Mouse (Mus musculus) forebrain, embryonic 16.5 days (tissue): Measurements from ENCODE around the gene Map3k14. TPM values are rescaled to one million over a fixed set of nuclear protein-coding genes. Genes with fewer than 3 reads are reported as not detected.
A peak's percentile ranks its signal among the peaks of the same experiment; 100 is the strongest.

Experiments
- ATAC-seq: fragments of 200-750 bp; cut with Nextera tagmentation; 2 replicates; pipeline ENCODE4 v1.8.0; 2017; ENCODE audit warnings: mild to moderate bottlenecking, moderate library complexity
- H3K27ac ChIP-seq: fragments of 300-500 bp; sonication (generic); 2 replicates; pipeline ENCODE4 v1.5.1; 2014; ENCODE audit warnings: low read length, control low read depth
- H3K27me3 ChIP-seq: fragments of 300-500 bp; sonication (generic); replicated peaks from 2 replicates; pipeline ENCODE4 v1.6.1; 2014; ENCODE audit warnings: low read length; ENCODE audit not compliant: control insufficient read depth, insufficient read depth
- H3K36me3 ChIP-seq: fragments of 300-500 bp; sonication (generic); 2 replicates; pipeline ENCODE4 v1.6.1; 2014; ENCODE audit not compliant: control insufficient read depth, insufficient read depth
- H3K4me1 ChIP-seq: fragments of 300-500 bp; sonication (generic); replicated peaks from 2 replicates; pipeline ENCODE4 v1.6.1; 2014; ENCODE audit warnings: low read length; ENCODE audit not compliant: control insufficient read depth, insufficient read depth
- H3K4me2 ChIP-seq: fragments of 300-500 bp; sonication (generic); 2 replicates; pipeline ENCODE4 v1.6.1; 2014; ENCODE audit warnings: mild to moderate bottlenecking, low read length, control low read depth
- H3K4me3 ChIP-seq: fragments of 300-500 bp; sonication (generic); replicated peaks from 2 replicates; pipeline ENCODE4 v1.5.1; 2014; ENCODE audit warnings: mild to moderate bottlenecking, low read length, control low read depth
- H3K9ac ChIP-seq: fragments of 300-500 bp; sonication (generic); replicated peaks from 2 replicates; pipeline ENCODE4 v1.6.1; 2014; ENCODE audit warnings: low read depth, low read length, control low read depth
- H3K9me3 ChIP-seq: fragments of 300-500 bp; sonication (generic); 2 replicates; pipeline ENCODE4 v1.6.1; 2016; ENCODE audit warnings: low read length; ENCODE audit not compliant: control insufficient read depth
- whole genome bisulfite sequencing: fragments of 180-500 bp; shearing (Covaris S2); extraction: QIAGEN DNeasy Blood & Tissue Kit; methylation state at CpG from one replicate; pipeline ENCODE4 v1.1.7; 2014; 5-methylcytosine and 5-hydroxymethylcytosine counted together
- polyA plus RNA-seq: library from polyadenylated mRNA; unstranded; fragments of >200 nt; fragmentation: Nextera tagmentation; extraction: Ambion mirVana; gene quantifications from 2 replicates; pipeline ENCODE4 v1.2.1, GENCODE M21; 2015

Map3k14 gene
- polyA plus RNA-seq, 1 experiment from 2014 or later: 4.8 TPM

GRCm38 (mm10) chr11:103253605-103254004 is 13.7 kb downstream of the Map3k14 start:
- no peak overlapping the region for H3K9ac ChIP-seq
- no peak for ATAC-seq
- peaks cover 3% of the 10 kb centered on the region; the same call in 1 of the 2 replicates for H3K4me1 ChIP-seq
- H3K27ac ChIP-seq: no peak overlapping the region
- no peak overlapping the region for H3K4me2 ChIP-seq
- WGBS: 87% methylated on average over 5 of the region's 5 CpGs
- no peak overlapping the region for H3K4me3 ChIP-seq
- no peaks in the 10 kb centered on the region for H3K36me3 ChIP-seq
- H3K9me3 ChIP-seq: no peaks in the 10 kb centered on the region
- no peaks in the 10 kb centered on the region for H3K27me3 ChIP-seq

GRCm38 (mm10) chr11:103252380-103252779 is 14.9 kb downstream of the Map3k14 start:
- no peak for ATAC-seq
- Histone ChIP-seq H3K4me2 (no peak overlapping the region), H3K4me3 (no peak overlapping the region), H3K4me1 (peaks cover 9% of the 10 kb centered on the region), H3K27ac (no peak overlapping the region), H3K36me3 (no peaks in the 10 kb centered on the region), H3K9ac (no peak overlapping the region), H3K9me3 (no peaks in the 10 kb centered on the region), H3K27me3 (no peaks in the 10 kb centered on the region)
- WGBS: 89% methylated on average over 5 of the region's 5 CpGs

GRCm38 (mm10) chr11:103250324-103250723 is 16.9 kb downstream of the Map3k14 start:
- Histone ChIP-seq H3K9ac (no peak overlapping the region), H3K4me3 (no peak overlapping the region), H3K36me3 (no peaks in the 10 kb centered on the region), H3K9me3 (no peaks in the 10 kb centered on the region), H3K27ac (no peak overlapping the region), H3K27me3 (no peaks in the 10 kb centered on the region), H3K4me2 (no peak overlapping the region), H3K4me1 (peaks cover 16% of the 10 kb centered on the region)
- WGBS: 89% methylated on average over 3 of the region's 3 CpGs
- no peak for ATAC-seq

GRCm38 (mm10) chr11:103249509-103249908 is 17.8 kb downstream of the Map3k14 start:
- no peak for ATAC-seq
- Histone ChIP-seq H3K36me3 (no peaks in the 10 kb centered on the region), H3K9ac (no peak overlapping the region), H3K27me3 (no peaks in the 10 kb centered on the region), H3K4me2 (no peak overlapping the region), H3K9me3 (no peaks in the 10 kb centered on the region), H3K4me3 (no peak overlapping the region), H3K27ac (no peak overlapping the region), H3K4me1 (peaks cover 16% of the 10 kb centered on the region)
- 68% methylated on average over 6 of the region's 6 CpGs for WGBS

- 68% methylated on average over 5 of the region's 5 CpGs for WGBS
- no peak overlapping the region for H3K4me2 ChIP-seq
- H3K4me1 ChIP-seq: peaks cover 16% of the 10 kb centered on the region
- H3K4me3 ChIP-seq: no peak overlapping the region
- no peak overlapping the region for H3K27ac ChIP-seq
- no peak overlapping the region for H3K9ac ChIP-seq
- H3K36me3 ChIP-seq: no peaks in the 10 kb centered on the region
- no peaks in the 10 kb centered on the region for H3K9me3 ChIP-seq
- no peak for ATAC-seq
- no peaks in the 10 kb centered on the region for H3K27me3 ChIP-seq
Measured at GRCm38 (mm10) chr11:103248837-103249236, 18.4 kb downstream of the Map3k14 start.

- H3K27ac ChIP-seq: peak overlapping the region; percentile 30; the same call in 1 of the 2 replicates
Measured at GRCm38 (mm10) chr11:103247504-103248177, 19.6 kb downstream of the Map3k14 start.

GRCm38 (mm10) chr11:103246731-103247290 is 20.5 kb downstream of the Map3k14 start:
- no peaks in the 10 kb centered on the region for H3K9me3 ChIP-seq
- no peaks in the 10 kb centered on the region for H3K27me3 ChIP-seq
- no peak overlapping the region for H3K4me2 ChIP-seq
- 52% methylated on average over 4 of the region's 4 CpGs for WGBS
- H3K36me3 ChIP-seq: no peaks in the 10 kb centered on the region
- ATAC-seq: no peak
- no peak overlapping the region for H3K9ac ChIP-seq
- peaks cover 16% of the 10 kb centered on the region for H3K4me1 ChIP-seq
- no peak overlapping the region for H3K27ac ChIP-seq
- H3K4me3 ChIP-seq: no peak overlapping the region

More at GRCm38 (mm10) chr11:103247504-103248177, 19.6 kb downstream of the Map3k14 start:
- Histone ChIP-seq H3K9ac (0 out of 2 replicates have a peak overlapping the region, but pooled peaks have one; percentile 3), H3K27me3 (no peaks in the 10 kb centered on the region), H3K4me2 (no peak overlapping the region), H3K9me3 (no peaks in the 10 kb centered on the region), H3K36me3 (no peaks in the 10 kb centered on the region), H3K4me3 (no peak overlapping the region), H3K4me1 (peaks cover 16% of the 10 kb centered on the region)
- 51% methylated on average over 11 of the region's 11 CpGs for WGBS
- ATAC-seq: peak; percentile 72

GRCm38 (mm10) chr11:103246081-103246730 is 21.1 kb downstream of the Map3k14 start:
- H3K27ac ChIP-seq: no peak overlapping the region
- no peaks in the 10 kb centered on the region for H3K9me3 ChIP-seq
- H3K4me1 ChIP-seq: peaks cover 21% of the 10 kb centered on the region
- no peaks in the 10 kb centered on the region for H3K36me3 ChIP-seq
- no peak overlapping the region for H3K9ac ChIP-seq
- H3K4me3 ChIP-seq: no peak overlapping the region
- no peaks in the 10 kb centered on the region for H3K27me3 ChIP-seq
- H3K4me2 ChIP-seq: no peak overlapping the region
- ATAC-seq: no peak
- WGBS: 74% methylated on average over 10 of the region's 10 CpGs

- no peak for ATAC-seq
- H3K4me3 ChIP-seq: no peak overlapping the region
- 72% methylated on average over 4 of the region's 4 CpGs for WGBS
- H3K4me1 ChIP-seq: peaks cover 21% of the 10 kb centered on the region
- H3K27me3 ChIP-seq: no peaks in the 10 kb centered on the region
- H3K9me3 ChIP-seq: no peaks in the 10 kb centered on the region
- no peak overlapping the region for H3K4me2 ChIP-seq
- H3K9ac ChIP-seq: no peak overlapping the region
- H3K36me3 ChIP-seq: no peaks in the 10 kb centered on the region
- no peak overlapping the region for H3K27ac ChIP-seq
Measured at GRCm38 (mm10) chr11:103244856-103245255, 22.4 kb downstream of the Map3k14 start.
